Mouse (Mus musculus): ENCODE measurements around the gene 5430419D17Rik.

The 5430419D17Rik gene

DNA sequence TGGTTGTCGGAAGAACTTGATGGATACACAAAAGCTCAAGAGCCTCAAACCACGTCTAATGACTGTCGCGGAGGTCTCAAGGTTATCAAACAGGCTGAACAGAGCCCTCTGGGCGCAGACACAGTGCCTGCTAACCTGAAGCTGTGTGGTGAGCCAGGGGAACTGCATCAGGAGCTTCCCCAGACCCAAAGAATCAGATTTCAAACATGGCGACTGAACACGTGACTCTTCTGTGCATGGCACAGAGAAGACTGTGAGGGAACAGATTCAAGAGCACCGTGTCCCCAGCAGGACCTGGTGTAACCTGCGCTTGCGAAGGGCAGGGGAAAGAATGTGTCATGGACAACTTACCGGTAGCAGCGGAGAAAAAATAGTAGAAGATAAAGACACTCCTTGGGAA, 143.4 kb downstream of the 5430419D17Rik start:
- peak; percentile 79 for DNase-seq (ENCODE audit: low read depth, low spot score)

DNA sequence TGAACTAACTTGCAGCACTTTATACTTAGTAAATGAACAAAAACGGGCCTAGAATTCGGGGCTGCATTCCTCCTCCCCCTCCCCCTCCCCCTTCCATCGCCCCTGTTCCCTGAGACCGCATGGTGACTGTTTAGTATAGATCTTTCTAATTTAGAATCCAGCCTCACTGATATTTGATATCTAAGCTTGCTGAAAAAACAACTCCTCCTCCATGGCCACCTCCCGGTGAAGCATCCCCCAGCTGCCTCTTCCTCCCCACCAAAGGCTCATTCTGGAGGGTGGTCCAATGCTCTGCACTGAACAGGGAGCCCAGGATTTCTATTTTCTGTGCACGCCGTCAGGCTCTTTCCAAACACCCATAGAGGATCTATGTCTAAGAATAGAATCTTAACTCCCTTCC, 144.1 kb downstream of the 5430419D17Rik start:
- no peak for DNase-seq (ENCODE audit: low read depth, low spot score)

DNA sequence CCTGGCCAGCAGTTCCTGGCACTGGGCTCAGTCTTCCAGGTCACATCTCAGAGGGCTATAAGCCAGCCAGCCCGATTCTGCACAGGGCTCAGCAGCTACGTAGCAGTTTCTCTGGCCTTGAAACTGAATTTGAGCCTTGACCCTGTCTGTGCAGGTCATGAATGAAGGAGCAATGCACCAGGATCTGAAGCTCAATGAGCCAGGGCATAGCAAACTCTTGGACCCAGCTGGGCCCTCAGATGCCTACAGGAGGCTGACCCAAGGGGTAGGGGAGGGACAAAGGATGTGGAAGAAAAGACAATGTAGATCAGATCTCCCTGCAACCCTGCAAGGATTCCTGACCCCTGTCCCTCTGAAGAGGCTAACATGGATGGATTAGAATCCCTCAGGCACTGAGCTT, 148.0 kb downstream of the 5430419D17Rik start, which contains the start of gene Cuzd1:
Gene Cuzd1, minus strand, starts transcription at position 101 of the 400 bp plus-strand sequence.
- DNase-seq (ENCODE audit: low read depth, low spot score) = no peak

GRCm38 (mm10) chr7:131327054-131327453, 152.9 kb downstream of the 5430419D17Rik start:
- DNase-seq (ENCODE audit: low read depth, low spot score) = no peak

GRCm38 (mm10) chr7:131329416-131329815, 155.2 kb downstream of the 5430419D17Rik start, which contains the start of gene Fam24b:
Fam24b (minus strand) TSS chr7:131329516.
- DNase-seq (ENCODE audit: low read depth, low spot score) = no peak

DNA sequence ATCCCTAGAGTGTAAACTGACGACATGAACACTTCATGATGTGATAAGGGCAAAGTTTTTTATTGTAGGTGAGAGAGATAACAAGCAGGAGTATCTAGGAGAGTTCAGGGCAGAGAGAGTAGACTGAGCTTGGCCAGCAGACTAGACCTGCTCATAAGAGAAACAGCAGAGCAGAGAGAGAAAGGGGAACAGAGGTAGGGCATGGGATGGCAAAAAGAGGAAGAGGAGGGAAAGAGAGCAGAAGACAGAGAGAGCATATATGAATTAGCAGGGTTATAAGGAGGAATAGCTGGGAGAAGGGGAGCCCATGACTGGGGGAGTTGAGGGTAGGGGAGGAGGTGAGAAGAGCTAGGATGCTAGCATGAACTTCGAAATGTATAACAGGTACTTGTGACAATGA, 157.5 kb downstream of the 5430419D17Rik start:
- no peak for DNase-seq (ENCODE audit: low read depth, low spot score)

GRCm38 (mm10) chr7:131333564-131333963, 159.4 kb downstream of the 5430419D17Rik start, which contains the start of gene Fam24a:
Fam24a (plus strand) TSS chr7:131333864.
- no peak for DNase-seq (ENCODE audit: low read depth, low spot score)

- DNase-seq (ENCODE audit: low read depth, low spot score) = peak; percentile 62
Observed at GRCm38 (mm10) chr7:131337502-131338068, 163.4 kb downstream of the 5430419D17Rik start.

- no peak for DNase-seq (ENCODE audit: low read depth, low spot score)
Observed at GRCm38 (mm10) chr7:131345856-131346541, 171.8 kb downstream of the 5430419D17Rik start.

Data from R1 (cell line).